Mouse (Mus musculus): ENCODE data around the gene 1810013L24Rik. TPM values are rescaled to one million over a fixed set of nuclear protein-coding genes. Genes with fewer than 3 reads are reported as not detected.
"Not testable (repeated sequence)": the region's sequence is repeated elsewhere in the genome, so short reads cannot be mapped to it uniquely, and the experiment has no call there.

1810013L24Rik gene
- polyA plus RNA-seq, 1 experiment from 2014 or later: 21.9 TPM

DNA sequence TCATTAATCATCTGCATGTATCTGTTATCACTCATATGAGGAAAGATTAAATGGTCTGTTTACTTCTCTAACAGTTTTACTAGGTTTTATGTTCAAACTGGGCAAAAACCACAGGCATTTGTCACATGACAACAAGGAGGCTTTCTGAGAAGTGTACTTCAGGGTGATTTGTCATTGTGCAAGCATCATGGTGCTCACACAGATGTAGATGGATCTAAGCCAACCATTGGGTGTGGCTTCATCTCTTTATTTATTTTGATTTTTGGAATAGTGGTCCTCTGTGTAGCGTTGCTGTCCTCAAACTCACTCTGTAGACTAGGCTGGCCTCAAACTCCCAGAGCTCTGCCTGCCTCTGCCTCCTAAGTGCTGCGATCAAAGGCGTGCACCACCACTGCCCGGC is 65.4 kb downstream of the 1810013L24Rik start:
- no peaks in the 10 kb centered on the region for H3K27me3 ChIP-seq (ENCODE audit: control insufficient read depth, insufficient read depth, low read length)
- H3K36me3 ChIP-seq (ENCODE audit: control insufficient read depth, insufficient read depth, low read length): no peaks in the 10 kb centered on the region
- H3K9ac ChIP-seq (replicated peaks; ENCODE audit: low read depth, low read length): no peak overlapping the region
- no peak overlapping the region for H3K4me2 ChIP-seq (ENCODE audit: low read depth, low read length)
- H3K27ac ChIP-seq (ENCODE audit: low read depth, low read length): no peak overlapping the region
- WGBS: over 99% methylated on average over 4 of the region's 4 CpGs
- ATAC-seq (ENCODE audit: low read depth): no peak
- no peak overlapping the region for H3K4me3 ChIP-seq (ENCODE audit: low read depth, low read length)
- H3K9me3 ChIP-seq (ENCODE audit: control insufficient read depth, low read length): no peaks in the 10 kb centered on the region
- H3K4me1 ChIP-seq (ENCODE audit: control insufficient read depth, insufficient read depth, low read length): no peaks in the 10 kb centered on the region

DNA sequence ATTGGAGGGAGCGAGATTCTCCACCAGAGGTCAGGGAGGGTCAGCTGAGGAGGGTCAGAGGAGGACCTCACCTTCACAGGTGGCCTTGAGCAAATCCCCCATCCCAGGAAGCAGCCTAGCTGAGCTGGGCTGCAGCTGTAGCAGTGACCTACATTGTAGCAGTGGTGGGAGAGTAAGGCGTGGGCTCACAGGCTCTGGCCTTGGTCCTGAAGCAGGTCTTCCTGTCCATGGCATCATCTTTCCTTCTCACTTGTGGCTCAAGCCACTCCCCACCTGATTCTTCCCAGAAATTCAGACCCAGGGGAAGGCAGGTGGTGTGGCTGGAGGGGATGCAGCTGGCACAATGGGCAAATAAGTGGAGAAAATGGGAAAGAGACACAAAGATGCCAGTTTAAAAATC is 76.2 kb downstream of the 1810013L24Rik start:
- H3K36me3 ChIP-seq (ENCODE audit: control insufficient read depth, insufficient read depth, low read length); H3K4me3 ChIP-seq (ENCODE audit: low read depth, low read length); H3K9me3 ChIP-seq (ENCODE audit: control insufficient read depth, low read length); H3K27me3 ChIP-seq (ENCODE audit: control insufficient read depth, insufficient read depth, low read length); H3K9ac ChIP-seq (replicated peaks; ENCODE audit: low read depth, low read length); ATAC-seq (ENCODE audit: low read depth); H3K4me2 ChIP-seq (ENCODE audit: low read depth, low read length); H3K4me1 ChIP-seq (ENCODE audit: control insufficient read depth, insufficient read depth, low read length); H3K27ac ChIP-seq (ENCODE audit: low read depth, low read length): not testable (repeated sequence)
- 11% methylated on average over 2 of the region's 2 CpGs for WGBS

Other genes starting within 250 kb of the 1810013L24Rik start
- gene Pmm2, start 192.4 kb upstream of the 1810013L24Rik start, polyA plus RNA-seq (2014; fragmentation: Nextera tagmentation; extraction: Ambion mirVana): 38.7 and 39.4 TPM in 2 replicates
- gene Tmem186, start 192.4 kb upstream of the 1810013L24Rik start, polyA plus RNA-seq (2014; fragmentation: Nextera tagmentation; extraction: Ambion mirVana): 13.8 and 17.7 TPM in 2 replicates
- 58.5 and 73.7 TPM in 2 replicates for gene Carhsp1, start 157.9 kb upstream of the 1810013L24Rik start, polyA plus RNA-seq (2014; fragmentation: Nextera tagmentation; extraction: Ambion mirVana)
- gene Gm5767, start 149.3 kb upstream of the 1810013L24Rik start, polyA plus RNA-seq (2014; fragmentation: Nextera tagmentation; extraction: Ambion mirVana): not detected in 2 replicates
- gene Usp7, start 37.8 kb upstream of the 1810013L24Rik start, polyA plus RNA-seq (2014; fragmentation: Nextera tagmentation; extraction: Ambion mirVana): 51.6 and 61.4 TPM in 2 replicates

All from neural tube, embryonic 14.5 days (tissue).